Mouse (Mus musculus) embryonic facial prominence, embryonic 14.5 days (tissue): ENCODE results near the gene Brs3. TPM values are rescaled to one million over a fixed set of nuclear protein-coding genes. Genes with fewer than 3 reads are reported as not detected.

Source experiments
- polyA plus RNA-seq: library from polyadenylated mRNA; unstranded; fragments of >200 nt; fragmentation: Nextera tagmentation; extraction: Ambion mirVana; gene quantifications from 2 replicates; pipeline ENCODE4 v1.2.1, GENCODE M21; 2014

Gene Brs3
- polyA plus RNA-seq, 1 experiment from 2014 or later = not detected

Other genes with a start within 250 kb of the Brs3 start
- gene Map7d3, start 220.7 kb upstream of the Brs3 start, polyA plus RNA-seq = 3.4 and 3.8 TPM in 2 replicates
- not detected in 2 replicates for gene Adgrg4, start 172.9 kb upstream of the Brs3 start, polyA plus RNA-seq
- 72.5 and 78.7 TPM in 2 replicates for gene Htatsf1, start 10.5 kb downstream of the Brs3 start, polyA plus RNA-seq
- gene Vgll1, start 45.0 kb downstream of the Brs3 start, polyA plus RNA-seq = 0.35 and 0.52 TPM in 2 replicates
- gene Cd40lg, start 169.1 kb downstream of the Brs3 start, polyA plus RNA-seq = not detected in 2 replicates